Mouse (Mus musculus) liver, embryonic 15.5 days (tissue): ENCODE measurements around the gene Tmem30c. TPM values are rescaled to one million over a fixed set of nuclear protein-coding genes. Genes with fewer than 3 reads are reported as not detected.

Experiments
- ATAC-seq: fragments of 200-750 bp; cut with Nextera tagmentation; 2 replicates; pipeline ENCODE4 v1.8.0; 2017; ENCODE audit warnings: moderate number of reproducible peaks, mild to moderate bottlenecking, moderate library complexity; ENCODE audit not compliant: insufficient read depth
- H3K27ac ChIP-seq: fragments of 300-500 bp; sonication (generic); replicated peaks from 2 replicates; pipeline ENCODE4 v1.5.1; 2015; ENCODE audit warnings: mild to moderate bottlenecking, inconsistent platforms
- H3K27me3 ChIP-seq: fragments of 300-500 bp; sonication (generic); 2 replicates; pipeline ENCODE4 v1.6.1; 2015; ENCODE audit warnings: mild to moderate bottlenecking, inconsistent platforms
- H3K36me3 ChIP-seq: fragments of 300-500 bp; sonication (generic); replicated peaks from 2 replicates; pipeline ENCODE4 v1.6.1; 2015; ENCODE audit warnings: moderate library complexity, mild to moderate bottlenecking, inconsistent platforms
- H3K4me1 ChIP-seq: fragments of 300-500 bp; sonication (generic); replicated peaks from 2 replicates; pipeline ENCODE4 v1.6.1; 2015; ENCODE audit warnings: inconsistent platforms
- H3K4me2 ChIP-seq: fragments of 300-500 bp; sonication (generic); 2 replicates; pipeline ENCODE4 v1.6.1; 2015; ENCODE audit warnings: moderate library complexity, mild to moderate bottlenecking, inconsistent platforms
- H3K4me3 ChIP-seq: fragments of 300-500 bp; sonication (generic); replicated peaks from 2 replicates; pipeline ENCODE4 v1.5.1; 2015; ENCODE audit warnings: mild to moderate bottlenecking, inconsistent platforms
- H3K9ac ChIP-seq: fragments of 300-500 bp; sonication (generic); 2 replicates; pipeline ENCODE4 v1.6.1; 2015; ENCODE audit warnings: moderate library complexity, mild to moderate bottlenecking, inconsistent platforms
- H3K9me3 ChIP-seq: fragments of 300-500 bp; sonication (generic); replicated peaks from 2 replicates; pipeline ENCODE4 v1.6.1; 2016; ENCODE audit warnings: inconsistent platforms
- WGBS: fragments of 180-500 bp; shearing (Covaris S2); methylation state at CpG from one replicate; pipeline ENCODE4 v1.1.7; 2015; ENCODE audit warnings: mixed read lengths; ENCODE audit not compliant: insufficient replicate concordance; 5-methylcytosine and 5-hydroxymethylcytosine counted together
- polyA plus RNA-seq: library from polyadenylated mRNA; unstranded; fragments of >200 nt; fragmentation: Nextera tagmentation; extraction: Ambion mirVana; gene quantifications from 2 replicates; pipeline ENCODE4 v1.2.1, GENCODE M21; 2015

Tmem30c gene
- polyA plus RNA-seq, 1 experiment from 2014 or later, result not detected

DNA sequence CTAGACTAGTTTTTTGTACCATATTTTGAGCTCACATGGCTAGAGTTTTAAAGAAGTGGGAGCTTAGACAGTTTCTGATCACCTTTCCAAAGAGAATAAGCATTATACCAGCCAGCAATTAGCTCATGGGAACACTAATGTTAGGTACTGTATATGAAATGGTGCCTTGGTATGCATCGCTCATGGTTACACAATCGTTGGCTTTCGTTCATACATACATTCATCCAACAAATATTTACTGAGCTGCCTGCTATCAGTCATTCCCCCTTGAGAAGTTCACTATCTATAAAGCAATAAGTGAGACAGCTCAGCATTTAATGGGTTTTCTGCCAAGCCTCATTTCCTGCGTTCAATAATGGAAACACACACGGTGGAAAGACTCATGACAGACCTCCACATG lies 66.2 kb downstream of the Tmem30c start:
- H3K9me3 ChIP-seq, result no peaks in the 10 kb centered on the region
- H3K9ac ChIP-seq, result no peak overlapping the region
- WGBS, result 79% methylated on average over 5 of the region's 5 CpGs
- no peak overlapping the region for H3K27ac ChIP-seq
- H3K4me2 ChIP-seq, result no peak overlapping the region
- no peaks in the 10 kb centered on the region for H3K36me3 ChIP-seq
- peaks cover 16% of the 10 kb centered on the region for H3K4me1 ChIP-seq
- H3K27me3 ChIP-seq, result no peaks in the 10 kb centered on the region
- ATAC-seq, result no peak
- no peak overlapping the region for H3K4me3 ChIP-seq

DNA sequence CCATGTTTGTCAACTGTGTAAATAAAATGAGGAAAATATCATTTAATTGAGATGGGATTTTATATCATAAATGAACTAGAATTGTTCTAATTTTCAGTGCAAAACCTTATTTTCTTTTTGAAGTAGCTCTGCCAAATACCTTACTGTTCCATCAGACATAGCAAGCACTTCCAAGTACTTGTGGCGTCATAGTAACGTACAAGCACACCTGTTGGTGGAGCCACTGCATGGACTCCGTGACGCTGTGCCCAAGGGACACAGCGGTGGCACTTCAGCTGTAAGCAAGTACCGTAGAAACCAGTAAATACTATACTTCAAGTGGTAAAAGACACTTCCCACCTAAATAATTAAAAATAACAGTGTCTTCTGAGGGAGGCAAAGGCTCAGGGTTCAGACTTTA lies 72.3 kb downstream of the Tmem30c start:
- no peak overlapping the region for H3K9ac ChIP-seq
- H3K4me3 ChIP-seq, result no peak overlapping the region
- no peak for ATAC-seq
- H3K36me3 ChIP-seq, result peaks cover 11% of the 10 kb centered on the region; the same call in 1 of the 2 replicates
- WGBS, result 83% methylated on average over 6 of the region's 6 CpGs
- no peaks in the 10 kb centered on the region for H3K4me1 ChIP-seq
- H3K27ac ChIP-seq, result no peak overlapping the region
- H3K9me3 ChIP-seq, result no peaks in the 10 kb centered on the region
- H3K4me2 ChIP-seq, result no peak overlapping the region
- no peaks in the 10 kb centered on the region for H3K27me3 ChIP-seq

Other genes with a start within 250 kb of the Tmem30c start
- gene Tmem45a2, start 221.5 kb downstream of the Tmem30c start, polyA plus RNA-seq, result 0.15 and 0.16 TPM in 2 replicates
- gene Tomm70a, start 171.2 kb downstream of the Tmem30c start, polyA plus RNA-seq, result 22.0 and 22.8 TPM in 2 replicates
- gene Nit2, start 125.5 kb downstream of the Tmem30c start, polyA plus RNA-seq, result 39.5 and 44.5 TPM in 2 replicates
- gene Tbc1d23, start 61.4 kb downstream of the Tmem30c start, polyA plus RNA-seq, result 5.1 and 5.5 TPM in 2 replicates
- 3.6 TPM in 2 replicates for gene Filip1l, start 60.2 kb upstream of the Tmem30c start, polyA plus RNA-seq